ENCODE assay signal across 51 mouse cellular contexts in genomic region chr11:99562580-99562979, GRCm38 (mm10). TPM values are rescaled to one million over a fixed set of nuclear protein-coding genes. Genes with fewer than 3 reads are reported as not detected.
"Had no signal": no experiment of that assay in that cellular context is flagged by ENCODE, and none has a peak within 500 bp of the region (broad histone marks: within the 10 kb centered on the region; RNA-seq: fewer than 3 reads in every experiment).

No protein-coding gene starts in this region.

- H3K9me3 ChIP-seq: heart, embryonic 10.5 days; heart, embryonic 12.5 days; heart, embryonic 13.5 days; heart, embryonic 15.5 days; hindbrain, embryonic 10.5 days; hindbrain, embryonic 12.5 days; hindbrain, embryonic 13.5 days; hindbrain, embryonic 15.5 days; intestine, embryonic 15.5 days; kidney, embryonic 15.5 days had no signal

- H3K27me3 ChIP-seq: heart, embryonic 12.5 days; heart, embryonic 13.5 days; heart, embryonic 15.5 days; hindbrain, embryonic 12.5 days; hindbrain, embryonic 13.5 days; hindbrain, embryonic 15.5 days; intestine, embryonic 15.5 days; kidney, embryonic 15.5 days had no signal

- H3K4me2 ChIP-seq: heart, embryonic 11.5 days; heart, embryonic 12.5 days; heart, embryonic 13.5 days; heart, embryonic 15.5 days; hindbrain, embryonic 12.5 days; hindbrain, embryonic 13.5 days; hindbrain, embryonic 14.5 days; hindbrain, embryonic 15.5 days; intestine, embryonic 15.5 days; kidney, embryonic 15.5 days had no signal

- H3K27ac ChIP-seq: heart, embryonic 10.5 days; heart, embryonic 13.5 days; heart, embryonic 15.5 days; hindbrain, embryonic 10.5 days; hindbrain, embryonic 12.5 days; hindbrain, embryonic 13.5 days; hindbrain, embryonic 14.5 days; hindbrain, embryonic 15.5 days; hindbrain, postnatal 0 days; intestine, embryonic 15.5 days; kidney, embryonic 15.5 days; kidney, postnatal 0 days; layer of hippocampus, adult 2 months had no signal

- H3K4me3 ChIP-seq: heart, embryonic 10.5 days; heart, embryonic 12.5 days; heart, embryonic 13.5 days; heart, embryonic 15.5 days; hindbrain, embryonic 10.5 days; hindbrain, embryonic 12.5 days; hindbrain, embryonic 13.5 days; hindbrain, embryonic 15.5 days; intestine, embryonic 15.5 days; kidney, embryonic 15.5 days; layer of hippocampus, adult 2 months had no signal

- DNase-seq: heart, postnatal 10 days; heart, postnatal 14 days; heart, postnatal 36 days; heart, postnatal 4 days; kidney, adult 11 months; kidney, adult 18-20 months; kidney, adult 2 months; kidney, adult 8-10 months; kidney, adult 9 months; kidney, postnatal 10 days; kidney, postnatal 14 days; kidney, postnatal 25 days; kidney, postnatal 36 days; kidney, postnatal 4 days; layer of hippocampus, adult 9-11 months; layer of hippocampus, postnatal 36 days had no signal

- H3K36me3 ChIP-seq: heart, embryonic 10.5 days; heart, embryonic 12.5 days; heart, embryonic 13.5 days; heart, embryonic 15.5 days; hindbrain, embryonic 10.5 days; hindbrain, embryonic 12.5 days; hindbrain, embryonic 13.5 days; hindbrain, embryonic 15.5 days; intestine, embryonic 15.5 days; kidney, embryonic 15.5 days had no signal

- H3K4me1 ChIP-seq: heart, embryonic 10.5 days; heart, embryonic 12.5 days; heart, embryonic 15.5 days; hindbrain, embryonic 10.5 days; hindbrain, embryonic 12.5 days; hindbrain, embryonic 13.5 days; hindbrain, embryonic 15.5 days; intestine, embryonic 15.5 days; kidney, embryonic 15.5 days had no signal

- H3K9ac ChIP-seq: heart, embryonic 12.5 days; heart, embryonic 13.5 days; heart, embryonic 15.5 days; hindbrain, embryonic 12.5 days; hindbrain, embryonic 13.5 days; hindbrain, embryonic 14.5 days; hindbrain, embryonic 15.5 days; intestine, embryonic 15.5 days; kidney, embryonic 15.5 days had no signal

RNA-seq across cellular contexts. Expression of gene Gm11939, which starts 3.3 kb away (rescaled TPM):
- total RNA-seq: heart, postnatal 10 days; heart, postnatal 14 days; heart, postnatal 25 days; heart, postnatal 36 days; heart, postnatal 4 days; hematopoietic stem cell, adult 5-6 weeks; hindbrain, postnatal 0 days; layer of hippocampus, adult 18-20 months; layer of hippocampus, adult 2 months; layer of hippocampus, adult 8-10 months; layer of hippocampus, postnatal 10 days; layer of hippocampus, postnatal 14 days; layer of hippocampus, postnatal 25 days; layer of hippocampus, postnatal 36 days; left cerebral cortex, adult 18-20 months had no signal
- polyA plus RNA-seq: heart, embryonic 10.5 days; heart, embryonic 11.5 days; heart, embryonic 12.5 days; heart, embryonic 13.5 days; heart, embryonic 14.5 days; heart, embryonic 15.5 days; heart, embryonic 16.5 days; heart, postnatal 0 days; hindbrain, embryonic 10.5 days; hindbrain, embryonic 11.5 days; hindbrain, embryonic 12.5 days; hindbrain, embryonic 13.5 days; hindbrain, embryonic 14.5 days; hindbrain, embryonic 15.5 days; hindbrain, embryonic 16.5 days; hindbrain, postnatal 0 days; inflammation-experienced regulatory T-cells, adult 6 months; intestine, embryonic 14.5 days; intestine, embryonic 15.5 days; intestine, embryonic 16.5 days; intestine, postnatal 0 days; kidney, adult 2 months; kidney, embryonic 14.5 days; kidney, embryonic 15.5 days; kidney, embryonic 16.5 days; kidney, postnatal 0 days; large intestine, adult 2 months had no signal

RNA-seq across cellular contexts. Expression of gene Krtap3-1, which starts 3.9 kb away (rescaled TPM):
- total RNA-seq: heart, postnatal 10 days; heart, postnatal 14 days; heart, postnatal 25 days; heart, postnatal 36 days; heart, postnatal 4 days; hematopoietic stem cell, adult 5-6 weeks; hindbrain, postnatal 0 days; layer of hippocampus, adult 18-20 months; layer of hippocampus, adult 2 months; layer of hippocampus, adult 8-10 months; layer of hippocampus, postnatal 10 days; layer of hippocampus, postnatal 14 days; layer of hippocampus, postnatal 25 days; layer of hippocampus, postnatal 36 days; left cerebral cortex, adult 18-20 months had no signal
- polyA plus RNA-seq: heart, embryonic 10.5 days; heart, embryonic 11.5 days; heart, embryonic 12.5 days; heart, embryonic 13.5 days; heart, embryonic 14.5 days; heart, embryonic 15.5 days; heart, embryonic 16.5 days; heart, postnatal 0 days; hindbrain, embryonic 10.5 days; hindbrain, embryonic 11.5 days; hindbrain, embryonic 12.5 days; hindbrain, embryonic 13.5 days; hindbrain, embryonic 14.5 days; hindbrain, embryonic 15.5 days; hindbrain, embryonic 16.5 days; hindbrain, postnatal 0 days; inflammation-experienced regulatory T-cells, adult 6 months; intestine, embryonic 14.5 days; intestine, embryonic 15.5 days; intestine, embryonic 16.5 days; kidney, adult 2 months; kidney, embryonic 14.5 days; kidney, embryonic 15.5 days; kidney, embryonic 16.5 days; kidney, postnatal 0 days had no signal

RNA-seq across cellular contexts. Expression of gene Krtap3-2, which starts 5.9 kb away (rescaled TPM):
- total RNA-seq: heart, postnatal 10 days; heart, postnatal 14 days; heart, postnatal 25 days; heart, postnatal 36 days; heart, postnatal 4 days; hematopoietic stem cell, adult 5-6 weeks; hindbrain, postnatal 0 days; layer of hippocampus, adult 18-20 months; layer of hippocampus, adult 2 months; layer of hippocampus, adult 8-10 months; layer of hippocampus, postnatal 10 days; layer of hippocampus, postnatal 14 days; layer of hippocampus, postnatal 25 days; layer of hippocampus, postnatal 36 days; left cerebral cortex, adult 18-20 months had no signal
- polyA plus RNA-seq: heart, embryonic 10.5 days; heart, embryonic 11.5 days; heart, embryonic 12.5 days; heart, embryonic 13.5 days; heart, embryonic 14.5 days; heart, embryonic 15.5 days; heart, embryonic 16.5 days; heart, postnatal 0 days; hindbrain, embryonic 10.5 days; hindbrain, embryonic 11.5 days; hindbrain, embryonic 12.5 days; hindbrain, embryonic 13.5 days; hindbrain, embryonic 14.5 days; hindbrain, embryonic 15.5 days; hindbrain, embryonic 16.5 days; hindbrain, postnatal 0 days; inflammation-experienced regulatory T-cells, adult 6 months; intestine, embryonic 14.5 days; intestine, embryonic 15.5 days; intestine, embryonic 16.5 days; intestine, postnatal 0 days; kidney, adult 2 months; kidney, embryonic 14.5 days; kidney, embryonic 15.5 days; kidney, embryonic 16.5 days; kidney, postnatal 0 days; large intestine, adult 2 months had no signal

RNA-seq across cellular contexts. Expression of gene Krtap3-3, which starts 11.9 kb away (rescaled TPM):
- total RNA-seq: heart, postnatal 10 days; heart, postnatal 14 days; heart, postnatal 25 days; heart, postnatal 36 days; heart, postnatal 4 days; hematopoietic stem cell, adult 5-6 weeks; hindbrain, postnatal 0 days; layer of hippocampus, adult 18-20 months; layer of hippocampus, adult 2 months; layer of hippocampus, adult 8-10 months; layer of hippocampus, postnatal 10 days; layer of hippocampus, postnatal 14 days; layer of hippocampus, postnatal 25 days; layer of hippocampus, postnatal 36 days; left cerebral cortex, adult 18-20 months had no signal
- polyA plus RNA-seq: heart, embryonic 10.5 days; heart, embryonic 11.5 days; heart, embryonic 12.5 days; heart, embryonic 13.5 days; heart, embryonic 14.5 days; heart, embryonic 15.5 days; heart, embryonic 16.5 days; heart, postnatal 0 days; hindbrain, embryonic 10.5 days; hindbrain, embryonic 11.5 days; hindbrain, embryonic 12.5 days; hindbrain, embryonic 13.5 days; hindbrain, embryonic 14.5 days; hindbrain, embryonic 15.5 days; hindbrain, embryonic 16.5 days; hindbrain, postnatal 0 days; inflammation-experienced regulatory T-cells, adult 6 months; intestine, embryonic 14.5 days; intestine, embryonic 15.5 days; intestine, embryonic 16.5 days; intestine, postnatal 0 days; kidney, adult 2 months; kidney, embryonic 14.5 days; kidney, embryonic 15.5 days; kidney, embryonic 16.5 days; kidney, postnatal 0 days; large intestine, adult 2 months had no signal

RNA-seq across cellular contexts. Expression of gene Krtap1-5, which starts 18.2 kb away (rescaled TPM):
- total RNA-seq: heart, postnatal 10 days; heart, postnatal 14 days; heart, postnatal 25 days; heart, postnatal 36 days; heart, postnatal 4 days; hematopoietic stem cell, adult 5-6 weeks; hindbrain, postnatal 0 days; layer of hippocampus, adult 18-20 months; layer of hippocampus, adult 2 months; layer of hippocampus, adult 8-10 months; layer of hippocampus, postnatal 10 days; layer of hippocampus, postnatal 14 days; layer of hippocampus, postnatal 25 days; layer of hippocampus, postnatal 36 days; left cerebral cortex, adult 18-20 months had no signal
- polyA plus RNA-seq: heart, embryonic 10.5 days; heart, embryonic 11.5 days; heart, embryonic 12.5 days; heart, embryonic 13.5 days; heart, embryonic 14.5 days; heart, embryonic 15.5 days; heart, embryonic 16.5 days; heart, postnatal 0 days; hindbrain, embryonic 10.5 days; hindbrain, embryonic 11.5 days; hindbrain, embryonic 12.5 days; hindbrain, embryonic 13.5 days; hindbrain, embryonic 14.5 days; hindbrain, embryonic 15.5 days; hindbrain, embryonic 16.5 days; hindbrain, postnatal 0 days; inflammation-experienced regulatory T-cells, adult 6 months; intestine, embryonic 14.5 days; intestine, embryonic 15.5 days; intestine, embryonic 16.5 days; intestine, postnatal 0 days; kidney, adult 2 months; kidney, embryonic 14.5 days; kidney, embryonic 15.5 days; kidney, embryonic 16.5 days; kidney, postnatal 0 days; large intestine, adult 2 months had no signal
